Mouse (Mus musculus) ES-E14 (cell line): ENCODE results near the gene Vamp8.

Experiments used
- MAFK ChIP-seq: IDR thresholded peaks from 2 replicates; pipeline ENCODE4 v1.6.1; 2014; ENCODE audit warnings: mild to moderate bottlenecking, low read depth, low read length, inconsistent platforms; ENCODE audit not compliant: insufficient read depth
- ZNF384 ChIP-seq: IDR thresholded peaks from 2 replicates; pipeline ENCODE4 v1.6.1; 2012; ENCODE audit warnings: low read depth, low read length, inconsistent platforms

DNA sequence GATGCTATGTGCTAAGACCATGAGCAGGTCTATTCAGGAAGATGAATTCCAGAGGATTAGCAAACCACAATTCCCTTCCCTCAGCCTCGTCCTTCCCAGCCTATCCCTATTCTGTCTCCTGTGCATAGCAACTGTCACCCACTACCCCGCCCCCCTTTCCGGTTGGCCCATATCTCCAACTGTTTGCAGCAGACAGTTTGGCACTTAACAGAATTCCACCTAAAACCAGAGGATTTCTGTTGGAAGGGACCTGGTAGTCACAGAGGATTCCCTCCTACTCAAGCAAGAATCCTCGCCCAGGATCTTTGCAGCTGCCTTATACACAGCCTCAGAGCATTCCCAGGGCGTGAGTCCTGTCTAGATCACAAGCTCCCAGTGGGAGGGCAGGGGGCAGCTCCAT is 19.4 kb downstream of the Vamp8 start:
- TF ChIP-seq MAFK (no peak), ZNF384 (no peak)
